Mouse (Mus musculus) cerebellum, adult 9-10 months (tissue): ENCODE measurements around the gene Ndufb10.
A peak's percentile ranks its signal among the peaks of the same experiment; 100 is the strongest.
"Not testable (repeated sequence)": the region's sequence is repeated elsewhere in the genome, so short reads cannot be mapped to it uniquely, and the experiment has no call there.

Source experiments
- DNase-seq: peaks from one replicate; pipeline ENCODE4 v3.0.0; 2022

Gene Ndufb10

GRCm38 (mm10) chr17:24733434-24734050 is 9.3 kb upstream of the Ndufb10 start:
- DNase-seq: no peak

- no peak for DNase-seq
Observed at GRCm38 (mm10) chr17:24732233-24732935, 8.1 kb upstream of the Ndufb10 start.

GRCm38 (mm10) chr17:24730787-24731186 is 6.5 kb upstream of the Ndufb10 start:
- no peak for DNase-seq

GRCm38 (mm10) chr17:24729067-24729466 is 4.8 kb upstream of the Ndufb10 start:
- no peak for DNase-seq

GRCm38 (mm10) chr17:24728184-24728583 is 3.9 kb upstream of the Ndufb10 start:
- DNase-seq: no peak

- no peak for DNase-seq
Observed at GRCm38 (mm10) chr17:24727618-24728017, 3.3 kb upstream of the Ndufb10 start, which contains the start of gene Rpl3l. Gene Rpl3l (plus strand): TSS chr17:24727820.

- DNase-seq: no peak
Observed at GRCm38 (mm10) chr17:24725637-24726390, 1.5 kb upstream of the Ndufb10 start.

GRCm38 (mm10) chr17:24723881-24724180 is 447 bp downstream of the Ndufb10 start:
- DNase-seq: no peak

GRCm38 (mm10) chr17:24723122-24723880 is 977 bp downstream of the Ndufb10 start:
- DNase-seq: no peak

GRCm38 (mm10) chr17:24722220-24722924 is 1.9 kb downstream of the Ndufb10 start:
- DNase-seq: no peak

GRCm38 (mm10) chr17:24721383-24721955 is 2.8 kb downstream of the Ndufb10 start:
- not testable (repeated sequence) for DNase-seq

GRCm38 (mm10) chr17:24720616-24721015 is 3.7 kb downstream of the Ndufb10 start:
- not testable (repeated sequence) for DNase-seq

- DNase-seq: peak; percentile 97
Observed at GRCm38 (mm10) chr17:24719494-24720222, 4.6 kb downstream of the Ndufb10 start.

GRCm38 (mm10) chr17:24718938-24719337 is 5.3 kb downstream of the Ndufb10 start:
- not testable (repeated sequence) for DNase-seq

GRCm38 (mm10) chr17:24717943-24718342 is 6.3 kb downstream of the Ndufb10 start, which contains the start of the genes Rnf151 and Rps2:
Gene Rnf151 (minus strand): TSS chr17:24718063.
Gene Rps2 (plus strand): TSS chr17:24718116.
- DNase-seq: no peak

- DNase-seq: no peak
Observed at GRCm38 (mm10) chr17:24716166-24716682, 8.1 kb downstream of the Ndufb10 start.

- no peak for DNase-seq
Observed at GRCm38 (mm10) chr17:24715556-24715955, 8.7 kb downstream of the Ndufb10 start.

- DNase-seq: peak; percentile 53
Observed at GRCm38 (mm10) chr17:24708646-24709045, 15.6 kb downstream of the Ndufb10 start.

GRCm38 (mm10) chr17:24707801-24708425 is 16.4 kb downstream of the Ndufb10 start:
- DNase-seq: no peak
